Mouse (Mus musculus) MN1 (cell line): ENCODE measurements around the gene Egfl7.

Source experiments
- DNase-seq: peaks from one replicate; pipeline ENCODE4 v3.0.0-alpha.2; 2016; ENCODE audit warnings: low spot score

Gene Egfl7

GRCm38 (mm10) chr2:26611896-26612295 lies 32.1 kb downstream of the Egfl7 start:
- DNase-seq: no peak

GRCm38 (mm10) chr2:26614903-26615302 lies 35.1 kb downstream of the Egfl7 start:
- DNase-seq: peak; percentile 49

- no peak for DNase-seq
Measured at GRCm38 (mm10) chr2:26615459-26616124, 35.8 kb downstream of the Egfl7 start.

- no peak for DNase-seq
Measured at GRCm38 (mm10) chr2:26617331-26617730, 37.5 kb downstream of the Egfl7 start.

GRCm38 (mm10) chr2:26617928-26618327 lies 38.1 kb downstream of the Egfl7 start:
- no peak for DNase-seq

GRCm38 (mm10) chr2:26621246-26621645 lies 41.4 kb downstream of the Egfl7 start:
- no peak for DNase-seq

- no peak for DNase-seq
Measured at GRCm38 (mm10) chr2:26622984-26623383, 43.2 kb downstream of the Egfl7 start.

GRCm38 (mm10) chr2:26625419-26625818 lies 45.6 kb downstream of the Egfl7 start:
- DNase-seq: no peak

GRCm38 (mm10) chr2:26626081-26626480 lies 46.3 kb downstream of the Egfl7 start:
- no peak for DNase-seq

GRCm38 (mm10) chr2:26627921-26628739 lies 48.3 kb downstream of the Egfl7 start, which contains the start of gene Fam69b:
TSS of gene Fam69b (plus strand) at chr2:26628457.
- peak; percentile 79 for DNase-seq

GRCm38 (mm10) chr2:26628792-26629437 lies 49.1 kb downstream of the Egfl7 start:
- DNase-seq: peak; percentile 43

- no peak for DNase-seq
Measured at GRCm38 (mm10) chr2:26632541-26633395, 53.0 kb downstream of the Egfl7 start.

GRCm38 (mm10) chr2:26633953-26634530 lies 54.2 kb downstream of the Egfl7 start:
- DNase-seq: no peak

GRCm38 (mm10) chr2:26634629-26635488 lies 55.0 kb downstream of the Egfl7 start:
- no peak for DNase-seq

GRCm38 (mm10) chr2:26635489-26636324 lies 55.9 kb downstream of the Egfl7 start:
- no peak for DNase-seq

- DNase-seq: no peak
Measured at GRCm38 (mm10) chr2:26636325-26636635, 56.5 kb downstream of the Egfl7 start.

GRCm38 (mm10) chr2:26637316-26637932 lies 57.6 kb downstream of the Egfl7 start:
- DNase-seq: no peak

- DNase-seq: no peak
Measured at GRCm38 (mm10) chr2:26638039-26638438, 58.2 kb downstream of the Egfl7 start.

GRCm38 (mm10) chr2:26638572-26638971 lies 58.8 kb downstream of the Egfl7 start:
- no peak for DNase-seq
